Mouse (Mus musculus): ENCODE data around the gene Tsc22d1. TPM values are rescaled to one million over a fixed set of nuclear protein-coding genes. Genes with fewer than 3 reads are reported as not detected.

The Tsc22d1 gene
- total RNA-seq, 4 experiments from 2014 or later: 443 to 537 (median 496) TPM

DNA sequence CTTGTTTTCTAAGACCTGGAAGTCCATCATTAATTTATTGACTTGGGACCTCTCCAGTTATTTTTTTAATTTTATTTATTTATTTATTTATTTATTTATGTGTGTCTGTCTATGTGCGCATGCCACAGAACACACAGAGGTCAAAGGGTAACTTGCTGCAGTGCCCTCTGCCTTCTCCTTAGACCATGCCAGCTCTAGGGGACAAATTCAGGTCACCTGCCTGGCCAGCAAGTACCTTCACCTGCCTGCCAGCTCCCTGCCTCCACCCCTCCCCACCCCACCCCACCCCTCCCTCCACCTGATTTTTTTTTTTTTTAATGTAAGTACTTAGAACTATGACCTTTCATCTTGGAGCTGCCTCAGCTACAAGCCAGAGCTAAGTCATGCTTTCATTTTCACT lies 68.9 kb downstream of the Tsc22d1 start:
- DNase-seq (ENCODE audit: low spot score in 2 of 2): no peak

DNA sequence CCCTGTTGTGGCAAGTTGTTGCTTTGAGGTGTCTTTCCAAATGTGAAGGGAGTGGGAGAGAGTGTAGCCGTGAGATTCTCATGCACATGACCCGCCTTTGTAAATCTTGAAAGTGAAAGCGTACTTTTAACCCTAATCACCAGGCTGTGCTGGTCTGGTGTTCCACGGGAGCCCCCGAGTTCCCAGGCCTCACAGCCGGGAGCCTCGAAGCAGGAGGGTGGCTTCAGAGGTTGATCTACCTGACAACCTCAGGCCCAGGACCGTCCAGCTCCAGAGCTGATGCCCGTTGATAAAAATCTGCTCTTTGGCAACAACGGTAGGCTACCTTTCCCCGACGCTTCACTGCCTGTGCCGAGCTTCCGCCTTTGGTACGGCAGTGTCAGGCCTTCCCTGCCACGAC lies 72.8 kb downstream of the Tsc22d1 start:
- DNase-seq (ENCODE audit: low spot score in 2 of 2): no peak

DNA sequence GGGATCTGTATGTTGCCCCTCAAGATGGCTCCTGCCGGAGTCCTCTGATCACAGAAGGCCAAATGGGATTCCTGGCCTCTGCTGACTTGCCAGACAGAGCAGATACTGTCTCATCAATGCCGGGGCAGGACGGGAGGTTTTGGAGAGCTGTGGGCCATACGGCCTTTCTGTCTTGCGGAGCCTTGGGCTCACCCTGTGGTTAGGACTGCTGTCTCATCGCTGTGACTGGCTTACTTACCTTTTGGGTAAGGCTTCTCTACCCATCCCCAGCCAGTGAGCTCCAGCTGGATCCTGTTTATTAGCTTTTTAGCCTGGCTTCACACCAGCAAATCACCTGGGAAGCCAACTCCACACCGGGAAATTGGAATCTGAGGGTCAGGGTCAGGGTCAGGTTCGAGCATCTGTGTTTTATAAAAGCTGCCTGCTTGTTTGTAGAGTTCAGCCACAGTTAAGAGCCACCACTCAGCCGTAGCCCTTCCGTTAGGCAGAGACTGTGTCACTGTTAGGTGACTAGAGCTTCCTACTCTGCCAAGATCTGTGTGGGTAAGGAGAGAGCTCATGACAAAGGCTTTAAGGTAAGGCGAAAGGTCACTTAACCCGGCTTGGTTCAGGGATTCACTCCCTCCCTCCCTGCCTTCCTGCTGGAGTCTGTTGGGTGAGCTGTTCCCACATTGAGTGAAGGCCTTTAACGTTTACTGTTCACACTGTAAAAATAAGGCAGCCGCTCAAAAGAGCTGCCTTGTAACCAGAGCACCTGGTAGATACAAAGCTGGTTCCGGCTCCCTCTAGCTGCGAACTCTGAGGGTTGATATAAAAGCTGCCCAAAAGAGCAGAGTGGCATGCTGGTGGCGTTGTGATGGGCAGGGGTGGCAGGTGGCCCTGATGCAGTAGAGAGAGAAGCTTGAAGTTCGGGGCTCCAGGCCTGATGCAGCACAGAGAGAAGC lies 73.6 kb downstream of the Tsc22d1 start:
- no peak for DNase-seq (ENCODE audit: low spot score in 2 of 2)

DNA sequence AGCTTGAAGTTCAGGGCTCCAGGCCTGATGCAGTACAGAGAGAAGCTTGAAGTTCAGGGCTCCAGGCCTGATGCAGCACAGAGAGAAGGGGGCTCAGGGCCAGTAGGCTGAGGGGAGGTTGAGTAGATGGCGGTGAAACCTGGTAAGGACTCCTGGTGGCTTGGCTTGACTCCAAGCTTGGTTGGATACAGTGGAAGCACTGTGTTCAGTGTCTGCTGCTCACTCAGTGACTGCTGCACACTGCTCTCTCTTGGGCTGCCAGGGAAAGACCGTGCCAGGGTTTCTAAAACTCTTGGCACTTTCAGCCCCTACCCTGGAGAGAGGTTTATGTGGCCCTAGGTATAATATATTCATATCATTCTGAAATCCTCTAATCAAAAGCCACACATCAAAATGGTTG lies 74.4 kb downstream of the Tsc22d1 start:
- no peak for DNase-seq (ENCODE audit: low spot score in 2 of 2)

DNA sequence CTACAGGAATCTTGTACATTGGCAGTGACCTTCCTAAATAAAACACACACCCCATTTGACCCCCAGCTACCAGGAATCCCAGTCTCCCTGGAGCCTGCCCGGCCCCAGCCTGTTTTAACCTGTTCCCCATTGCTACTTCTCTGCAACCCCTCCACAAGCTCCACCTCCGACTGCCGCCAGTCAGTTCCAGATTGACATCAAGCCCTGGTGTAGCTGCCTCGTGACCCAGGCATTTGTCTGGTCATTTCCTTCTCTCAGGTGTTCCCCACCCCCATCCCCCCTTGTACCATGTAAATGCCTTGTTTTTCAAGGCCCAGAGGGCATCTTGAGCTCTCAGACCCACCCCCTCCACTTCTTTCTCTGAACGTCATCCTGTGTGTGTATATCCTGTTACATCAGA lies 80.3 kb downstream of the Tsc22d1 start:
- DNase-seq (ENCODE audit: low spot score in 2 of 2): no peak

DNA sequence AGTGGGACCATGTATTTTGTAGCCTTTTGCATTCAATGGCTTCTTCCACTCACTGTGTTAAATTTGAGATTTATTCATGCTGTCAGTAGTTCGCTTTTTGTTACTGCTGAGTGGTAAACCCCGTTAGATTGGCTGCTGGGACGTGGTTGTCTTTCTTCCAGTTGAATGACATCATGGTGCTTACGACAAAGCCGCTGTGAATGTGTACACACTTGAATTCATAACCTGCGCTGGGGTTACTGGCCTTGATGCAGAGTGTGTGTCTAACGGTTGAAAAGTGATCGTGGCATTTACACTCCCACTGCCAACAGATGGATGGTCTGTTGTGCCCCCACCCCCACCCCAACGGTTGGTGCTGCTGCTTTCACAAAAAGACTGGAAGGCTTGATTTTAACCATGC lies 82.4 kb downstream of the Tsc22d1 start:
- DNase-seq (ENCODE audit: low spot score in 2 of 2): no peak

DNA sequence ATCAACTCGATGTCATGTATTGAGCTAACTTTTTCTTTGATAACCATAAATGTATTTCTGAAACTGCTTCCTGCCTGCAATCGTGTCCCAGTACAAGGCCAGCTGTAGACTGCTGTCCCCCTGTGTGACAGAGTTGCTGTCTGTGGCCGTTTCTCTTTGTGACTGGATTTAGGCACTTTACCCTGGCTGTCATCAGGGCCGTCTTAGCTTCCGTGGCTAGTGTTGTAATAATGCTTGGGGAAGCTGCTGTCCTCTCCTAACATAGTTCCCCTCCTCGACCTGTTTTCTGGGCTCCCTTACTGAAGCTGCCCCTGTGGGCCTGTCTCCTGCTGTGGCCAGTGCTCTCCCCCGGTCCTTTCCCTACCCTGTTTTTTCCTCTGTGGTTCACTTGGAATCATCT lies 83.4 kb downstream of the Tsc22d1 start:
- DNase-seq (ENCODE audit: low spot score in 2 of 2): no peak

DNA sequence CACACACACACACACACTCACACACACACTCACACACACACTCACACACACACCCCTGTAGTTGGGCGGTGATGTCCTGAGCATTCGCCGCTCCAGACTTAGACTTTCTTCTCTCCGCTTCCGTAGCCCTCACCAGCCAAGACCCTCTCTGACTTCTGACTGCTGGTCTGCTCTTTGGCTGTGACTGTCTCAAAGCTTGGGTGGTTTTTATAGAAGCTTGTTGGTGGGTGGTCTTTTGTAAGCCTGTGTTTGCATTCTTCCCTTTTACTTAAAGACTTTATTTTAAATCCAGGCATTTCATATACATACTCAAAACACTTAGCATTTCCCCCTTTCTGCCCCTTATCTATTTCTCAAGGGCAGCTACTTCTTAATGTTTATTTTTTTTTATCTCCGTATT lies 84.7 kb downstream of the Tsc22d1 start:
- DNase-seq (ENCODE audit: low spot score in 2 of 2): no peak

DNA sequence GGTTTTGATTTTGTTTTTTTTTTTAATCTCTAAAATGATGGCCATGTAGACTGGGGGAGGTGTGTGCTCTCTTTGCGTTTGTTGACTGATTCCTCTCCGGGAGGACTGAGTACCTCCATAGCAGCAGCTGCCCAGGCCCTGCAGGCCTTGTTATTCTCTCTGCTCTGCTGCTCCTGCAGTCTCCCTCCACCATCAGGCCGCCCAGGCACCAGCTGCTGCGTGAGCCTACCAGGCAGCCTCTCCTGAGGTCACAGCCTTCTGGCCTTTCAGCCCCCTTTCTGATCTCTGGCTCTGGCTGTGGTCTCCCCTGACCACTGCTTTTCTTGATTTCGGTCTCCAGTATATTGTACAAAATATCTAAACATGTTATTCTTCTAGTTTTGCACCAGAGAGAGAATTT lies 85.3 kb downstream of the Tsc22d1 start:
- no peak for DNase-seq (ENCODE audit: low spot score in 2 of 2)

DNA sequence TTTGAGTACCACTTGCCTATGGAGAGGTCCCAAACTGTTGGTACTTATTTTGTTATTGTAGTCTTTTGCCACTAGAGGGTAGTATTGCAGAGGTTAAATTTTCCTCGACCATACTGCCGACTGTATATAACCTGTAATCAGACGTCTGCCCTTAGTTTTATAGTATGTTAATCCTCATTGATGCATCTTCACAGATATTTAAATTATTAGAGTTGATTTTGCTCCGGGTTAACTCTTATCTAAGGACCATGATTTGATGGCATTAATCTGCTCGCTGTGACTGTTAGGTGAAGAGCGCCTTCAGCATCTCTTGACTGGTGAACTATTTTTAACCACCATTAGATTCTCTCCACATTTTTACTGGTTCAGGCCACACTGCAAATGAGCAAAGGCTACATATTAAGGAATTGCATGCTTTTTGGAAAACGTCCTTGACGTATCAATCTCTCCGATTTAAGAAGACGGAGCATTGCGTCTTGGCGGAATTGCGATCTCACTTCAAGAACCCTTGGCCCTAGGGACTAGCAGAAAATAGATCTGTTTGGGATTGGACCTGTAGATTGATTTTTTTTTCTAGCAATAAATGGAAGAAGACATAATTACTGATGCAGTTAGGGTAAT lies 88.6 kb downstream of the Tsc22d1 start:
- DNase-seq (ENCODE audit: low spot score in 2 of 2): no peak

DNA sequence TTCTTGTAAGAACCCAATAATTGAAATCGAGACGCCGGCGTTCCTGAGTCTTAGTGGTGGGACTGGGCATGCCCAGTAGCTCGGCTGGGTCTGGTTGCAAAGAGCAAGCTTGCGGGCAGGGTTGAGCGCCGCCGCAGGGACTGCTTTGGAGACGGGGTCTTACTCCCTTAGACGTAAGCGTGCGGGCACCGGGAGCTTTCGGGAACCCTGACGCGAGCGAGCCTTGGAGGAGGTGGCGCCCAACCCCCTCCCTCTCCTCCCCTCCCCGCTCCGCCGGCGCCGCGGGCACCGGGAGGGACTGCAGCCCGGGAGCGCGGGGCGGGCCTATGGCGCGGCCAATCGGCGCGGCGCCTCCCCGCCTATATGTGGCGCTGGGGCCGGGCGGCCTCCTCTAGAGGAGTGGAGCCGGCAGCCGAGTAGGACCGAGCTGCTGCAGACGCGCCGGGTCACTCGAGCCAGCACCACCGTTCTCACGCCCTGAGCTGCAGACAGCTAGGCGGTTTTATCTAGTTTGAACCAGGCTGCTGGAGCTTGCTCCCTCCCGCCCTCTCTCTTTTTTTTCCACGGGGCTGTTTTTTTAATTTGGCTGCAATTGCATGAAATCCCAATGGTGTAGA lies 89.5 kb downstream of the Tsc22d1 start:
- peak; percentile 86 to 94 for DNase-seq (ENCODE audit: low spot score in 2 of 2)

DNA sequence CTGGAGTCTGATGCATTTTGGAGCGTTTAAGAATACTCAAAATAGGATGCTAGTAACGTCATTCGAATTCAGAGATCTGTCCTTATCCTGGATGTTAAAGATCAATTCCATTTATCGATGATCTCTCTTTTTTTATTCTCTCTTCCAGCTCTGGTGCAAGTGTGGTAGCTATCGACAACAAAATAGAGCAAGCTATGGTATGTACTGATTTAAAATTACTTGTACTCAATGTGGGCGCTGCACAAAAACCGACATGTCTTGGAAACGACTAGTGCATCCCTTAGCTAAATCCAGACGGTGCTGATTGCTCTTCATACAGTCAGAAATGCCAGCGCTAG lies 90.3 kb downstream of the Tsc22d1 start:
- DNase-seq (ENCODE audit: low spot score in 2 of 2): no peak

DNA sequence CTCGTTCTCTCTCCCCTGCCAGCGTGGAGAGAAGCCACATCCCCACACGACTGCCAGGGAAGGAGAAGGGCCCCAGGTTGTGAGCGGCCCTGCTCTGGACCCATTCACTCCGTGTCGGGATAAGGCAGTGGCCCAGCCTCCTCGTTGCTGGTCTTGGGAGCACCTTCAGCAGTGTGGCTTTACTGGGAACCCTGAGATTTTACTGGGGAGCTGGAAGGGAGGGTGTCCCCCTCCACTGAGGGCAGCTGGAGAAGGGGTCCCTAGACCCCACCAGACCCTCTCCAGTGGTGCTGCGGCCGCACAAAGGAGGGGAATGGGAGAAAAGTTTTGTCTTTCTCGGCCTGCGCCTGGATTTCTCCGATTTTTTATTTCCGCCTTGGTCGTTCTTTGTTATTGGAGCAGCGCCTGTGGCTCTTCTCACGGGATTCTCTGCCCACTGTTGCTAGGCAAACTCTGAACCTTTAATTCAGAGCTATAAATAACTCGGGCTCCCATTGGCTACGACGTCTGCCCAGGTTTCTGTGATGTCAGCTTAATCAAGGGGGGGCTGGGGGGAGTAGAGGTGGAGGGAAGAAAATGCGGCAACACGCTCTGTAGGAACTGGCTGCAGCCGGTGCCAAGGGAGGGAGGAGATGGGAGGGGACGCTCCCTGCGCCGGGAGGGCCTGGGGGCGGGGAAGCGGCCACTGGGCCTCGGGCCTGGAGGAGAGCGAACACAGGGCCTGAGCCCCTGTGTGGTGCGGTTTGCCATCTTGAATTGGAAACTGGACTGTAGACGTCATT lies 90.9 kb downstream of the Tsc22d1 start:
- peak; percentile 77 to 81 for DNase-seq (ENCODE audit: low spot score in 2 of 2)

DNA sequence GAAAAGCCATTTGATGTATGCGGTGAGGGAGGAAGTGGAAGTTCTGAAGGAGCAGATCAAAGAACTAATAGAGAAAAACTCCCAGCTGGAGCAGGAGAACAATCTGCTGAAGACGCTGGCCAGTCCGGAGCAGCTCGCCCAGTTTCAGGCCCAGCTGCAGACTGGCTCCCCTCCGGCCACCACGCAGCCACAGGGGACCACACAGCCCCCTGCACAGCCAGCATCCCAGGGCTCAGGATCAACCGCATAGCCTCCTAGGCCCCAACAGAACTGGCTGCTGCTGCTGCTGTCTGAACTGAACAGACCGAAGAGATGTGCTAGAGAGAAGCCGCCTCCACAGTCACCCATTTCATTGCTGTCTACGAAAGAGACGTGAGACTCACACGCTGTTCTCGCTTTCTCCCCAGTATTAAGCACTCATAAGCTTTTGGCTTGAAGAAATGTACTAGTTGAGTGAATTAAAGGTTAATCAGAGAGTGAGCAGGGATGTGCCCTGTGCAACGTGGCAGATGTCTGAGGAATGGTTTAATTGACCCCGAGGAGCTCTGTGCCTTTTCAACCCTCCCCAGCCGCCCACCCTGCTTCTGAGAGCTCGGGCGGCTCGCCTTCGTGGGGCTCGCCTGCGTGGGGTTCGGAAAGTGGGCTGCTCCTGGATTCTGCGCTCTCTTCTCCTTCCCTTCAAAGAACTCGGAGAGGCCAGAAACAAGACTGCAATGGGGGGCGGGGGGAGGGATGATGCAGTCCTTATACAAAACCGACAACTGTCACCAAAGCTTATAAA lies 91.9 kb downstream of the Tsc22d1 start:
- peak in 1 of 2 experiments; percentile 38 for DNase-seq (ENCODE audit: low spot score in 2 of 2)

DNA sequence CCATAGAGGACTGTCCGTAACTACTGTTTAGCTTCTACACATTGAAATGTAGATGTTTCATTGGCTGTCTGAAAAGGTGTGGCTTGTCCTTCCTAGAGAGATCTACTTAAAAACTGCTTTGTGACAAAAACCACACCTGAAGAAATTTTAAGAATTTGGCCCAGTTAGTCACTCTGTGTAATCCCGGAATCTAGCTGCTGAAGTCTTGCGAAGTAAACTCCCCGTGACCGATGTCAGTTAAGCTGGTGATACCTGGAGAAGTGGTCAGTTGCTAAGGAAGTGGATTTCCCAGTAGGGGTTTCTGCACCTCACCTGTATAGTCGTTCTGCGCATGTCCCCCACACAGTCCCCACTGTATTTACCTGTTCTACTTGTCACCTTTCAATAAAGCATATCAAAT lies 92.6 kb downstream of the Tsc22d1 start:
- no peak for DNase-seq (ENCODE audit: low spot score in 2 of 2)

DNA sequence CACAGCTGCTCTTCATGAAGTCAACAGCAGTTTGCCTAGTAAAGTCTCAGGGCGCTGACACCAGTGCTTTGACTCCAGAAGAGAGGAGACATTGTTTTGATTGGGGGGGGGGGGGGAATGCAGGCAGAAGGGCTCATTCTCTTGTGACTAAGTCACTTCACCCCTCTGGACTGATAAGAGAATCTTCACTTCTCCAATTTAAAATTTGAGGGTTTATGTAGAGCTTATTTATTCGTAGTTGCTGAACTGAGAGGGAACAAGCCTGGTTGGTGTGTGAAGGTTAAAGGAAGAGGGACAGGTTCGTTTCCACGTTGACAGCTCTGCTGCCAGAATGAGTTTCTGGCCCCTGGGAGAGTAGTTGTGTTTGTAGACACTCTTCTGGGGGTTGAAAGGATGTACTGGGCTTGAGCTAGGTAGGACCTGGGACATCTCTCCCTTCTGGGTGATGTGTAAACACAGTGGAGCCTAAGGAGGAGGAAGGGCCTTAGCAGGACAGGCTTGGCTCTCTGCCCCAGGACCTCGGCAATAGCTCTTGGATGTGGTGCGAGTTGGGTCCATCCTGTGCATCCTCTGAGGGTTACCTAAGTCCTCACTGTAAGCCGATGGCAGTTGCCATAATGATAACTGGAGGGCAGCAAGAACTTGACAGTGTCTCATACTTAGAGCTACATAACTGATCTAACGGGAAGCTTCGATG lies 93.2 kb downstream of the Tsc22d1 start:
- DNase-seq (ENCODE audit: low spot score in 2 of 2): no peak

DNA sequence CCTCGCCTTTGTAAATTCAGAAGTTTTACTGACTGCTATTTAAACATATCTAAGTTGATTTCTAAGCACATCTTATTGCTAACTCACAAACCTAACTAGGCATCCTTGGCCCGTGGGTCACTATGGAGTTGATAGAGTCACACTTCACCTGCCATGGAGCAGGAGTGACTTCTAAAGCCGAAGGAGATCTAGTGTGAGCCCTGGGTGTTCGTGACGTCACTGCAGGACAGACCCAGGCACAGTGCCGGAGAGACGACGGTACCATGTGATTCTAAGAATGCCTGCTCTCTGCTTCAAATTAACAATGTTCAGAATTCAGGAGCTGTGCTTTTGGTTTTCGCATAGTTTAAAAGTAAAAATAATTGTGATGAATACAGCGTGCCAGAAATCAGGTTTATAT lies 93.9 kb downstream of the Tsc22d1 start:
- DNase-seq (ENCODE audit: low spot score in 2 of 2): no peak

DNA sequence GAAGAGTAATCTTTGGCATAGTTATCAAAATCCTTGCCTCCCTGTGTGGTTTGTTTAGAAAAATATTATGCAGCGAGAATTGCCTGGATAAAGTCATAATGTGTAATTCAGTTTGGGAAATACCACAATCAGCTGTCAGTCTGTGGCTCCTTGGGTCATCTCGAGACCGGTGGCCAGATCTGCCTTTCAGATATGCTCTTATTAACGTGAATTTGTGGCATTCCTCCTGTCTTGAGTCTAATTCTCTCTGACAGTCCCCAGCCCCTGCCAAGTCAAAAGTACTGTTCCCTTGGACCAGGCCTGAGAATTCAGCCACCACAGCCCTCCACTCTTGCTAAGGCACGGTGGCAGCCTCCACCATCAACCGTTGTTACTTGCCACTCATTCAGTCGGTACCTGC lies 97.2 kb downstream of the Tsc22d1 start:
- DNase-seq (ENCODE audit: low spot score in 2 of 2): no peak

DNA sequence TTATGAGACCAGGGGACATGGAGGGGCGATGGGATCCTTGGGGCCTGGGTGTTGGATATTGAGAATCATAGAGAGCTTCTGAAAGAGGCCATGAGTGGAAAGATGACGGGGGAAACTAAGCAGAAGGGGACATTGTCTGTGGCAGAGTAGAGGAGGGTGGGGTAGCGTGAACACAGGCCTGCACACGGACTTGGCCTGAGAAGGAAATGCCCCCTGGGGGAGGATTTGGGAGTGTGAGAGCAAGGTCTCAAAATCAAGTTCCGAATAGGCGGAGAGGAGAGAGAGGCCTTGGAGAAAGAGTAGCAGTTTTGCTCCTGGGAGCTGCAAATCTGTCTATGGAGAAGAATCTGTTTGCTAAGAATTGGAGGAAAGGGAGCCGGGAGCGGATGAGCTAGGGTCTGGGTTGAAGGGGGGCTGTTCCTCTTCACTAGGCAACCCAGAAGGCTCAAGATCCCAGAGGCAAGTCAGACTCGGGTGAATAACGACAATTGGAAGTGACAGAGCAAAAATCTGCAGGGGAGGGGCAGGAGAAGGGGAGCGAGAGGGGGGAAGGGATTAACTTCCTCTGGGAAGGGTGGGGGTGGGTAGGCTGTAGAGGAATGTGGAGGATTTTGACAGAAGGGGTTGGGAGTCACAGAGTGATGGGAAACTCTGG lies 98.8 kb downstream of the Tsc22d1 start:
- no peak for DNase-seq (ENCODE audit: low spot score in 2 of 2)

DNA sequence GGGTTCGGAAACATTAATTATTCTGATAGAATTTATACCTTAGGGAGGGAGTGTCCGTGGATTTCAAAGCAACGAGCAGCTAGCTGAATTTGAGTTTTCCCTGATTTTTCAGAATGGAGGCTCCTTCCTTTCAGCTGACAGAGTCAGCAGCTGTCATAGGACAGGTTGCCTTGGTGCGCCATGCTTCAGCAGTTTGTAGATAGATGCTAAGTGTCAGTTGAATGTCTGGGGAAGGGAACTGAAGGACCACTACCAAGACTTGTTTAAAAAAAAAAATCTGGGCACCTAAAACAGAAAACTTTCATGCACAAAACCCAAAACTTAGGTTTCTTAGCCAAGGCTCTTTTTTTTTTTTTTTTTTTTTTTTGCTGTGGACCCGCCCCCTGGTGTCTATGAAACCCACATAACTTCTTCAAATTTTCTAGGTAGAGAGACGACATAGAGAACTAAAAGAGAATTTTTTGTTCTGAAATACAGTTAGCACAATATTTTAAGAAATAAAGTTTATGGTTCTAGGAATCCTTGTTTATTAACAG lies 99.4 kb downstream of the Tsc22d1 start:
- no peak for DNase-seq (ENCODE audit: low spot score in 2 of 2)

Data from layer of hippocampus, adult 8-10 months (tissue).